7 mouse cellular contexts compared by ENCODE assay signal in the genomic region with DNA sequence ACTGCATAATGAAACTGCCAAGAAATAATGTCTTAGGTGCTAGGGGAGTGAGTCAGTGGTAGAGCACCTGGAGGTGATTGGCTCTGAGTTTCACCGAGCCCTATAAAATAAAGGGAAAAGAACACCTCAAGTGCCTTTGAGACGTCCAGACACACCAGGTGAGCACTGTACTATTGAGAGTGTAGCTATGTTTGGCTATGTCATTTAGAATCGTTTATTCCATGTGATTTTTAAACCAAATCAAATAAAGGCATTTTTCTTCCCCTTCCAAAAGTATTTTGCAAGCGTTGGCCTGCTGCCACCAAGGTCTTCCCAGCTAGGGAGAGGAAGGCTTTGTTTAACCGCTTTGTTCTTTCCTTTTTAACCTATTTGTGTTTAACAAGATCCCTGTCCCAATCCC. TPM values are rescaled to one million over a fixed set of nuclear protein-coding genes. Genes with fewer than 3 reads are reported as not detected.
DNase-seq lines count a peak whose midpoint lies in the region; ATAC-seq and TF ChIP-seq lines count a peak whose summit lies in the region.

No protein-coding gene starts in this region.

- no peak for TF ChIP-seq POLR2A in cerebellum, adult 2 months (IDR thresholded peaks at IDR 0.05; ENCODE audit: borderline replicate concordance, insufficient read depth, low read length)

- no peaks in the 10 kb centered on the region for H3K9me3 ChIP-seq in heart, postnatal 0 days (replicated peaks; ENCODE audit: control insufficient read depth, low read length)
- no peaks in the 10 kb centered on the region for H3K9me3 ChIP-seq in lung, embryonic 14.5 days (ENCODE audit: low read depth, low read length)
- H3K9me3 ChIP-seq in stomach, postnatal 0 days (ENCODE audit: control insufficient read depth, low read length) = no peaks in the 10 kb centered on the region

- no peak overlapping the region for H3K27ac ChIP-seq in heart, postnatal 0 days (ENCODE audit: low read depth)
- peak overlapping the region; percentile 90 for H3K27ac ChIP-seq in lung, embryonic 14.5 days (ENCODE audit: low read depth)
- H3K27ac ChIP-seq in stomach, postnatal 0 days (replicated peaks) = no peak overlapping the region
- no peak overlapping the region for H3K27ac ChIP-seq in cerebellum, adult 2 months (ENCODE audit: insufficient read depth, low read length)

- no peak for TF ChIP-seq EP300 in heart, postnatal 0 days (IDR thresholded peaks at IDR 0.05; ENCODE audit: low read depth)
- no peak for TF ChIP-seq EP300 in stomach, postnatal 0 days (optimal IDR thresholded peaks at IDR 0.05)

- H3K9ac ChIP-seq in heart, postnatal 0 days (replicated peaks; ENCODE audit: low read depth, low read length) = no peak overlapping the region
- no peak overlapping the region for H3K9ac ChIP-seq in lung, embryonic 14.5 days
- no peak overlapping the region for H3K9ac ChIP-seq in stomach, postnatal 0 days (ENCODE audit: low read length)

- no peaks in the 10 kb centered on the region for H3K4me1 ChIP-seq in heart, postnatal 0 days (ENCODE audit: control insufficient read depth, insufficient read depth)
- no peaks in the 10 kb centered on the region for H3K4me1 ChIP-seq in lung, embryonic 14.5 days (ENCODE audit: insufficient read depth)
- no peaks in the 10 kb centered on the region for H3K4me1 ChIP-seq in stomach, postnatal 0 days (replicated peaks; ENCODE audit: control insufficient read depth, insufficient read depth)
- H3K4me1 ChIP-seq in cerebellum, adult 2 months (ENCODE audit: control insufficient read depth, insufficient read depth, low read length) = no peaks in the 10 kb centered on the region

- TF ChIP-seq CTCF in heart, postnatal 0 days (IDR thresholded peaks at IDR 0.05; ENCODE audit: low read depth) = no peak
- TF ChIP-seq CTCF in lung, embryonic 14.5 days (IDR thresholded peaks at IDR 0.05; ENCODE audit: low read depth) = no peak
- no peak for TF ChIP-seq CTCF in stomach, postnatal 0 days (IDR thresholded peaks at IDR 0.05; ENCODE audit: low read depth)
- no peak for TF ChIP-seq CTCF in cerebellum, adult 2 months (IDR thresholded peaks at IDR 0.05; ENCODE audit: borderline replicate concordance, insufficient read depth, low read depth, low read length)

- DNase-seq in 3T3-L1 (ENCODE audit: low read depth, low spot score) = peak; percentile 27
- peak; percentile 31 for DNase-seq in Muller cell, postnatal 12 days (ENCODE audit: inconsistent ontology term)
- no peak for DNase-seq in heart, postnatal 0 days (ENCODE audit: low spot score)
- peak; percentile 78 for DNase-seq in lung, embryonic 14.5 days
- DNase-seq in stomach, postnatal 0 days (ENCODE audit: low spot score) = peak; percentile 14
- DNase-seq in cerebellum, adult 2 months = no peak
- DNase-seq in urinary bladder, postnatal 4 days (ENCODE audit: low spot score in 2 of 2) = no peak

- H3K4me3 ChIP-seq in heart, postnatal 0 days (ENCODE audit: low read depth, low read length) = no peak overlapping the region
- H3K4me3 ChIP-seq in lung, embryonic 14.5 days (ENCODE audit: low read depth, low read length) = no peak overlapping the region
- no peak overlapping the region for H3K4me3 ChIP-seq in stomach, postnatal 0 days (ENCODE audit: low read depth, low read length)
- H3K4me3 ChIP-seq in cerebellum, adult 2 months (replicated peaks; ENCODE audit: insufficient read depth, low read depth, low read length) = no peak overlapping the region

- no peaks in the 10 kb centered on the region for H3K27me3 ChIP-seq in heart, postnatal 0 days (ENCODE audit: control insufficient read depth, insufficient read depth, low read length)
- no peaks in the 10 kb centered on the region for H3K27me3 ChIP-seq in lung, embryonic 14.5 days (ENCODE audit: insufficient read depth, low read length)
- no peaks in the 10 kb centered on the region for H3K27me3 ChIP-seq in stomach, postnatal 0 days (ENCODE audit: control insufficient read depth, insufficient read depth, low read length)
- no peaks in the 10 kb centered on the region for H3K27me3 ChIP-seq in cerebellum, adult 2 months (ENCODE audit: control insufficient read depth, insufficient read depth, low read length)

- 55% methylated on average over 5 of the region's 5 CpGs for WGBS in heart, postnatal 0 days
- WGBS in lung, embryonic 14.5 days = 32% methylated on average over 5 of the region's 5 CpGs
- WGBS in stomach, postnatal 0 days = 26% methylated on average over 5 of the region's 5 CpGs
- WGBS in cerebellum, adult 2 months = 55% methylated on average over 5 of the region's 5 CpGs

- peak overlapping the region; percentile 66; the same call in 1 of the 2 replicates for H3K4me2 ChIP-seq in heart, postnatal 0 days (ENCODE audit: low read depth, low read length)
- H3K4me2 ChIP-seq in lung, embryonic 14.5 days = peak overlapping the region; percentile 65
- peak overlapping the region; percentile 61 for H3K4me2 ChIP-seq in stomach, postnatal 0 days (replicated peaks; ENCODE audit: low read depth)

- ATAC-seq in heart, postnatal 0 days (ENCODE audit: insufficient read depth, low read depth) = no peak
- ATAC-seq in lung, embryonic 14.5 days (ENCODE audit: insufficient read depth) = peak; percentile 88
- ATAC-seq in stomach, postnatal 0 days (ENCODE audit: low FRiP score, low TSS enrichment) = 0 out of 2 replicates have a peak, but pooled peaks have one; percentile 18

- H3K36me3 ChIP-seq in heart, postnatal 0 days (replicated peaks; ENCODE audit: control insufficient read depth, insufficient read depth, low read length) = no peaks in the 10 kb centered on the region
- no peaks in the 10 kb centered on the region for H3K36me3 ChIP-seq in lung, embryonic 14.5 days (ENCODE audit: insufficient read depth)
- no peaks in the 10 kb centered on the region for H3K36me3 ChIP-seq in stomach, postnatal 0 days (ENCODE audit: control insufficient read depth, insufficient read depth, low read length)

RNA-seq across cellular contexts. Expression of gene Rgn, which starts 2.0 kb away (rescaled TPM):
- not detected in 2 replicates for total RNA-seq in heart, postnatal 0 days (2014; rRNA removed; ENCODE audit: low replicate concordance)
- polyA plus RNA-seq in heart, postnatal 0 days (2015; fragmentation: Nextera tagmentation; extraction: Ambion mirVana) = 2.2 and 2.8 TPM in 2 replicates
- polyA plus RNA-seq in lung, embryonic 14.5 days (2014; fragmentation: Nextera tagmentation; extraction: Ambion mirVana) = 1.9 and 2.0 TPM in 2 replicates
- polyA plus RNA-seq in stomach, postnatal 0 days (2015; fragmentation: Nextera tagmentation; extraction: Ambion mirVana) = 1.8 and 2.5 TPM in 2 replicates
- polyA plus RNA-seq in cerebellum, adult 2 months (2012; rRNA removed) = 0.27 and 0.28 TPM in 2 replicates

Comparison
In these comparisons a context has a peak if more than half of its experiments do, and no peak if none do; other contexts are left out.
1. DNase-seq: peak in 3T3-L1 (single experiment), Muller cell, postnatal 12 days (single experiment), lung, embryonic 14.5 days (single experiment) and stomach, postnatal 0 days (single experiment); none in heart, postnatal 0 days (single experiment), cerebellum, adult 2 months (0 of 2) and urinary bladder, postnatal 4 days (0 of 2).
2. Peak in every context shown above with its lines, with median percentiles within 50 percentile points of each other: H3K4me2 ChIP-seq.